Mouse (Mus musculus) heart, embryonic 14.5 days (tissue): ENCODE data around the gene Anapc1. TPM values are rescaled to one million over a fixed set of nuclear protein-coding genes. Genes with fewer than 3 reads are reported as not detected.
"Not testable (repeated sequence)": the region's sequence is repeated elsewhere in the genome, so short reads cannot be mapped to it uniquely, and the experiment has no call there.

Source experiments
- ATAC-seq: fragments of 200-750 bp; cut with Nextera tagmentation; 2 replicates; pipeline ENCODE4 v1.8.0; 2017; ENCODE audit warnings: low read depth, moderate TSS enrichment; ENCODE audit not compliant: insufficient number of reproducible peaks, insufficient read depth, low FRiP score
- H3K27ac ChIP-seq, 2 experiments: fragments of 200-500 bp in 1 of 2; fragments of 300-500 bp in 1 of 2; sonication (generic) in 1 of 2; replicated peaks in 1 of 2; 2 replicates each; pipeline ENCODE4 v1.5.1; 2012 to 2014; ENCODE audit warnings: low read depth in 2 of 2, low read length in 2 of 2, control low read depth in 1 of 2, mild to moderate bottlenecking in 1 of 2, mixed read lengths in 1 of 2; ENCODE audit not compliant: control insufficient read depth in 1 of 2, insufficient read depth in 1 of 2
- H3K27me3 ChIP-seq: fragments of 300-500 bp; sonication (generic); 2 replicates; pipeline ENCODE4 v1.6.1; 2014; ENCODE audit warnings: mild to moderate bottlenecking, low read length, control low read depth; ENCODE audit not compliant: control insufficient read depth, insufficient read depth
- H3K36me3 ChIP-seq: fragments of 300-500 bp; sonication (generic); 2 replicates; pipeline ENCODE4 v1.6.1; 2014; ENCODE audit warnings: mild to moderate bottlenecking, control low read depth, low read length, mixed read lengths; ENCODE audit not compliant: control insufficient read depth, insufficient read depth
- H3K4me1 ChIP-seq, 2 experiments: fragments of 200-500 bp in 1 of 2; fragments of 300-500 bp in 1 of 2; sonication (generic) in 1 of 2; 2 replicates each; pipeline ENCODE4 v1.6.1; 2012 to 2014; ENCODE audit warnings: low read length in 2 of 2, control low read depth in 1 of 2, mixed read lengths in 1 of 2; ENCODE audit not compliant: control insufficient read depth in 2 of 2, insufficient read depth in 2 of 2
- H3K4me2 ChIP-seq: fragments of 300-500 bp; sonication (generic); 2 replicates; pipeline ENCODE4 v1.6.1; 2014; ENCODE audit warnings: mild to moderate bottlenecking, low read length
- H3K4me3 ChIP-seq, 2 experiments: fragments of 200-500 bp in 1 of 2; fragments of 300-500 bp in 1 of 2; sonication (generic) in 1 of 2; 2 replicates each; pipeline ENCODE4 v1.5.1; 2012 to 2014; ENCODE audit warnings: low read length in 2 of 2, mild to moderate bottlenecking in 2 of 2, control low read depth in 1 of 2, low read depth in 1 of 2, moderate library complexity in 1 of 2; ENCODE audit not compliant: control insufficient read depth in 1 of 2, insufficient read depth in 1 of 2
- H3K9ac ChIP-seq: fragments of 300-500 bp; sonication (generic); 2 replicates; pipeline ENCODE4 v1.6.1; 2014; ENCODE audit warnings: mild to moderate bottlenecking, low read length
- H3K9me3 ChIP-seq: fragments of 300-500 bp; sonication (generic); 2 replicates; pipeline ENCODE4 v1.6.1; 2016; ENCODE audit warnings: low read length, control low read depth; ENCODE audit not compliant: control insufficient read depth
- WGBS: fragments of 180-500 bp; shearing (Covaris S2); extraction: QIAGEN DNeasy Blood & Tissue Kit; methylation state at CpG from one replicate; pipeline ENCODE4 v1.1.7; 2014; 5-methylcytosine and 5-hydroxymethylcytosine counted together
- polyA plus RNA-seq: library from polyadenylated mRNA; unstranded; fragments of >200 nt; fragmentation: Nextera tagmentation; extraction: Ambion mirVana; gene quantifications from 2 replicates; pipeline ENCODE4 v1.2.1, GENCODE M21; 2014

The Anapc1 gene
- polyA plus RNA-seq, 1 experiment from 2014 or later = 51.0 TPM

DNA sequence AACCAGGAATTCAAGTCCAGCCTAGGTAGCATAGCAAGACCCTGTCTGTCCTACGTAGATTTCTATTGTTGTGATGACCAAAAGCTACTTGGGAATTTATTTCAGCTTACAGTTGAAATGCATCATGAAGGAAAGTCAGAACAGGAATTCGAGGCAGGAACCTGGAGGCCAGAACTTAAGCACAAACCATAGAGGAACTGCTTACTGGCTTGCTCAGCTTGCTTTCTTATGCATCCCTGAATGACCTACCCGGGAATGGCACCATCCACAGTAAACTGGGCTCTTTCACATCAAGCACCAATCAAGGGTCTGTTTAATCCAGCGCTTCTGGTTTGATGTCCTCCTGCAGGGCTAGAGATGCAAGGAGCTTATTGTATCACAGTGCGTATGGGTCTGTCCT is 10.4 kb upstream of the Anapc1 start:
- Histone ChIP-seq H3K27me3 (no peaks in the 10 kb centered on the region), H3K27ac (no peak overlapping the region), H3K36me3 (no peaks in the 10 kb centered on the region), H3K4me3 (no peak overlapping the region), H3K4me1 (peaks cover 0 to 4% of the 10 kb centered on the region in 2 experiments; a peak in 2 of 4 replicates), H3K9ac (peak overlapping the region; percentile 28; the same call in 1 of the 2 replicates), H3K4me2 (peak overlapping the region; percentile 89), H3K9me3 (no peaks in the 10 kb centered on the region)
- 55% methylated on average over 5 of the region's 5 CpGs for WGBS
- ATAC-seq = no peak

DNA sequence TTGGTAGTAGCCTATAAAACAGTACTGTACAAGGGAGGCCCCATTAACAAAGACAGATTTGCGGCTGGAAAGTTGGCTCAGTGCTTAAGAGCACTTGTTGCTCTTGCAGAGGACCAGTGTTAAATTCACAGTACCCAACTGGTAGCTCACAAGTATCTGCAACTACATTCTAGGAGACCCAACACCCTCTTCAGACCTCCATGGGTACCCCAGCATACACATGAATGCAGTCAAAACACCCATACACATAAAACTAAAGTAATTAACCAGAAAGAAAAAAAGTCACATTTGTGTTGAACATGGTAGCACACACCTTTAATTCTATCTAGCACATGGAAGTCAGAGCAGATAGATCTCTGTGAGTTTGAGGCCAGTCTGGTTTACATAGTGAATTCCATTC is 9.9 kb upstream of the Anapc1 start:
- Histone ChIP-seq H3K27me3 (no peaks in the 10 kb centered on the region), H3K4me1 (peaks cover 0 to 4% of the 10 kb centered on the region in 2 experiments; a peak in 2 of 4 replicates), H3K27ac (no peak overlapping the region), H3K36me3 (no peaks in the 10 kb centered on the region), H3K4me2 (no peak overlapping the region), H3K9me3 (no peaks in the 10 kb centered on the region), H3K9ac (no peak overlapping the region), H3K4me3 (no peak overlapping the region)
- 81% methylated on average over 1 of the region's 1 CpGs for WGBS
- ATAC-seq = no peak

DNA sequence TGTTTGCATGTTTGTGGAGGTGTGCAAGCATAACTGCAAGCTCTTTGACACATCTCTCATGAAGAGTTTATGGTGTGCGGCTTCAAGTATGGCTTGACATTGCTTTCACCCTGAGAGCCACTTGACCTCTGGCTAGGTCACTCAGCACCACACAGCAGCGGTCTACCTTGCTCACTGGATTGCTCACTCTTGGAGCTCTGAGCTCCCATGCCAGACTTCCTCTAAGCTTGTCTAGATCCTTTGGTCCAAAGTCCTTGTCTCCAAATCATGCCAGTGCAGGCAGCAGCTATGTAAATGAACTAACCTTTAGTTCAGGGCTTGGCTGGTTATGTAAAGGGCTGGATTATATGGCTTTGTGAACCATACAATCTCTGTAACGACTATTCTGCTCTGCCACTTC is 9.2 kb upstream of the Anapc1 start:
- H3K27me3 ChIP-seq = no peaks in the 10 kb centered on the region
- H3K27ac ChIP-seq = no peak overlapping the region
- H3K36me3 ChIP-seq = no peaks in the 10 kb centered on the region
- peaks cover 0 to 4% of the 10 kb centered on the region in 2 experiments; a peak in 2 of 4 replicates for H3K4me1 ChIP-seq
- no peak overlapping the region for H3K4me2 ChIP-seq
- ATAC-seq = no peak
- WGBS = 41% methylated on average over 3 of the region's 3 CpGs
- H3K9me3 ChIP-seq = no peaks in the 10 kb centered on the region
- no peak overlapping the region for H3K9ac ChIP-seq
- H3K4me3 ChIP-seq = no peak overlapping the region

DNA sequence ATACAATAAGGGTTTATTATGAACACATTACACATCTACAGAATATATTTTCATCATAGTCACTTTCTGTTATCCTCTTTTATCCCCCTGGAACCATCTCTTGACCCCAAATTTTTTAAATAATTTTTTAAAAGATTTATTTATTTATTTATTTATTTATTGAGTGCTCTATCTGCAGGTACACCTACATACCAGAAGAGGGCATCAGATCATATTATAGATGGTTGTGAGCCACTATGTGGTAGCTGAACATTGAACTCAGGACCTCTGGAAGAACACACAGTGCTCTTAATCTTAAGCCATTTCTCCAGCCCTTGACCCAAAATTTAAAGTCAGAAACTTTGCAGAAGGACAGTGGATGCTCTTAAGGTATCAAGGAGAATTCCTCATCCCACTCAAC is 7.4 kb upstream of the Anapc1 start:
- no peak overlapping the region for H3K4me3 ChIP-seq
- H3K9ac ChIP-seq = no peak overlapping the region
- H3K4me1 ChIP-seq = peaks cover 0 to 4% of the 10 kb centered on the region in 2 experiments; a peak in 2 of 4 replicates
- H3K4me2 ChIP-seq = no peak overlapping the region
- no peak overlapping the region for H3K27ac ChIP-seq
- no peaks in the 10 kb centered on the region; the same call in 1 of the 2 replicates for H3K27me3 ChIP-seq
- H3K9me3 ChIP-seq = no peaks in the 10 kb centered on the region
- ATAC-seq = no peak
- H3K36me3 ChIP-seq = no peaks in the 10 kb centered on the region

DNA sequence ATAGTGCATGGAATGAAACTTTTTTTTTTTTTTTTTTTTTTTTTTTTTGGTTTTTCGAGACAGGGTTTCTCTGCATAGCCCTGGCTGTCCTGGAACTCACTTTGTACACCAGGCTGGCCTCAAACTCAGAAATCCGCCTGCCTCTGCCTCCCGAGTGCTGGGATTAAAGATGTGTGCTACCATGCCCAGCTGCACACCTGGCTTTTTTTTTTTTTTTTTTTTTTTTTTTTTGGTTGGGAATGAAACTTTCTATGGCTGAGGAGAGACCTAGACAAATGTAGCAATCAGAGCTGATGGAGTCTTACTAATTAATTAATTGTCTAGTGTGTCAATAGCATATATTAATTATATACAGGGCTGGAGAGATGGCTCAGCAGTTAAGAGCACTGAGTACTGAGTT is 6.6 kb upstream of the Anapc1 start:
- H3K4me2 ChIP-seq, H3K4me3 ChIP-seq, H3K36me3 ChIP-seq, H3K4me1 ChIP-seq, H3K27me3 ChIP-seq, H3K9me3 ChIP-seq, H3K27ac ChIP-seq, H3K9ac ChIP-seq, ATAC-seq: not testable (repeated sequence)
- WGBS = 87% methylated on average over 2 of the region's 3 CpGs

DNA sequence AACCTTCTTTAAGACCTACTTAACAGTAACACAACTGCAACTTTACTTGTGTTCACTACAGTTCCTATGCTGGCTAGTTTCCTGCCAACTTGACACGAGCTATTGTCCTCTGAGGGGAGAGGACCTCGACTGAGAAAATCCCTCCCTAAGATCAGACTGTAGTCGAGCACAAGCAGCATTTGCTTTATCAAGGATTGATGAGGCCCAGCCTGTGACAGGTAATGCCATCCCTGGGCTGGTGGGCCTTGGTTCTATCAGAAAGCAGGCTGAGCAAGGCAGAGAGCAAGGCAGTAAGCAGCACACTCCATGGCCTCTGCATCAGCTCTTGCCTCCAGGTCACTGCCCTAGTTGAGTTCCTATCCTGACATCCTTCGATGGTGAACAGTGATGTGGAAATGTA is 6.0 kb upstream of the Anapc1 start:
- Histone ChIP-seq H3K4me2 (no peak overlapping the region), H3K9ac (no peak overlapping the region), H3K36me3 (no peaks in the 10 kb centered on the region), H3K9me3 (no peaks in the 10 kb centered on the region), H3K4me3 (no peak overlapping the region), H3K27me3 (no peaks in the 10 kb centered on the region; the same call in 1 of the 2 replicates), H3K4me1 (peaks cover 0 to 4% of the 10 kb centered on the region in 2 experiments; a peak in 2 of 4 replicates), H3K27ac (0 out of 4 replicates have a peak overlapping the region, but pooled peaks of 1 of the 2 experiments have one; percentile 21)
- 57% methylated on average over 4 of the region's 4 CpGs for WGBS
- no peak for ATAC-seq

DNA sequence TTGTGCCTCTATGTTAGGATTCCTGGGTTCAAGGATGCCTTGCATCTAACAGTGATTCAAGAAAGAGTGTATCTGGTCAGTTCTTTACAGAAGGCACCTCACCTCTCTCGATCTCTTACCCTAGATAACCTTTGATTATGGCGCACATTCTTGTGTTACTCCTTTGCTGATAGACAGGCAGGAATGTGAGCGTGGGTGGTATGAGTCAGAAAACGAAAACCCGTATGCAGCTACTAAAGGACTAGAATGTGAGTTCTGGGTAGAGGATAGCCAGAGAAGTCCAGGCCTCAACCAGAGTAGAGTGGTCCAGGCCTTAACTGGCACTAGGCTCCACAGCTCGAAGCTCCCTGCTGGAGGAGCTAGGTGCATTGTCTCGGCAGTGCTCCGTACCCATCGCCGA is 5.6 kb upstream of the Anapc1 start:
- Histone ChIP-seq H3K36me3 (no peaks in the 10 kb centered on the region), H3K9me3 (no peaks in the 10 kb centered on the region), H3K4me3 (no peak overlapping the region), H3K4me2 (no peak overlapping the region), H3K27me3 (no peaks in the 10 kb centered on the region; the same call in 1 of the 2 replicates), H3K27ac (0 out of 4 replicates have a peak overlapping the region, but pooled peaks of 1 of the 2 experiments have one; percentile 21), H3K9ac (no peak overlapping the region), H3K4me1 (peaks cover 2 to 5% of the 10 kb centered on the region in 2 experiments; a peak in 2 of 4 replicates)
- 73% methylated on average over 10 of the region's 10 CpGs for WGBS
- ATAC-seq = no peak

- H3K27ac ChIP-seq = no peak overlapping the region
- no peaks in the 10 kb centered on the region; the same call in 1 of the 2 replicates for H3K27me3 ChIP-seq
- H3K4me1 ChIP-seq = 0 out of 4 replicates have a peak, but pooled peaks cover 2 to 3% of the 10 kb centered on the region in 2 experiments
- 68% methylated on average over 14 of the region's 14 CpGs for WGBS
- no peak overlapping the region for H3K4me3 ChIP-seq
- no peaks in the 10 kb centered on the region for H3K9me3 ChIP-seq
- no peak for ATAC-seq
- H3K9ac ChIP-seq = no peak overlapping the region
- no peaks in the 10 kb centered on the region for H3K36me3 ChIP-seq
- no peak overlapping the region for H3K4me2 ChIP-seq
These were observed 5.1 kb upstream of the Anapc1 start for GRCm38 (mm10) chr2:128692336-128692735.
